Comparison of ENCODE assay signal across 1 mouse cellular context in the genomic region with DNA sequence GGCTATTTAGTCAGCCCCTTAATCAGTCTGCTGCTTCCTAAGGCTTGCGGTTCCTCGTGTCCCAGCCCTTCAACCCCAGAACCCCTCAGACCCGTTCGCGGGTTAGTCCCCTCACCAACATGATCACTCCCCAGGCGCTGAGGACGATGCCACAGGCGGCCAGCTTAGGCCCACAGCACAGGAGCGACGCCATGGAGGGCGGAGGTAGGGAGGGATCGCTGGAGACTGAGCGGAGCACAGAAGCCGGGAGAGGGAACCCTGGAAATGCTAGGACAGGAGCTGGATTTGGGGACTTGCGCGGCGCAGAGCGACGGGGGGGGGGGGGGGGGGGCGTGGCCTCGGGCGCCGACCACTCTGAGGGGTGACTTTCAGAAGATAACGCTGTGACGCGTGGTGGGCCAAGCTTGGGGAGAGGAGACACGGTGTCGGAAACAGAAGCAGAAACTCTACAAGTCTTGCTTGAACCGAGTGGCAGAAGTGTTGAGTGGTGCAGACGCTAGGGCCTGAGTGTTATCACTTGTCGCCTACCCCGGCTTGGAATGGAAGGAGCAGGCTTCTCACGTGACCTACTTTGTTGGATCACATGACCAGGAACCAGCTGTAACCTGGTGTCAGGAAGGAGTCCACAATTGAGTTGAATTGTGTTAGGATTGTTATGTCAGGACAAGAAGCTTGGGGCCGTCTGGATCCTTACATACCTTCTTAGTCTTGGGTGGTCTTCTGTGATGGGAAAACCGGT.
TF ChIP-seq lines count a peak whose summit lies in the region.

A gene (minus strand): TSS at position 290 of the 739 bp plus-strand sequence.
A gene (minus strand): TSS at position 302 of the 739 bp plus-strand sequence.

TF ChIP-seq in CH12.LX, 34 proteins besides CTCF, POLR2A, EP300 and RAD21 (continued from another document):
- TF ChIP-seq MEF2A (IDR thresholded peaks at IDR 0.05; ENCODE audit: borderline replicate concordance, low read depth, low read length) (no peak), UBTF (IDR thresholded peaks at IDR 0.05; ENCODE audit: low read depth, low read length) (no peak), JUND (conservative IDR thresholded peaks at IDR 0.05; ENCODE audit: low read depth, low read length) (no peak), POLR2AphosphoS2 (IDR thresholded peaks at IDR 0.05; ENCODE audit: low read depth, low read length) (no peak), USF1 (IDR thresholded peaks at IDR 0.05; ENCODE audit: low read depth, low read length) (peak; percentile 98), USF2 (conservative IDR thresholded peaks at IDR 0.05; ENCODE audit: low read depth, low read length) (peak; percentile 99), MAX (IDR thresholded peaks at IDR 0.05; ENCODE audit: low read length) (peak; percentile 97), MAZ (IDR thresholded peaks at IDR 0.05; ENCODE audit: low read depth, low read length) (peak; percentile 89; the same call in 1 of the 2 replicates), JUN (IDR thresholded peaks at IDR 0.05; ENCODE audit: insufficient read depth, low read depth, low read length) (no peak), MXI1 (IDR thresholded peaks at IDR 0.05; ENCODE audit: low read depth, low read length) (peak; percentile 63), ZC3H11A (IDR thresholded peaks at IDR 0.05; ENCODE audit: low read depth, low read length) (no peak), MAFK (IDR thresholded peaks at IDR 0.05; ENCODE audit: insufficient replicate concordance, low read length) (0 out of 2 replicates have a peak, but pooled peaks have one; percentile 2), ETS1 (conservative IDR thresholded peaks at IDR 0.05; ENCODE audit: low read depth, low read length) (peak; percentile 56), RCOR1 (conservative IDR thresholded peaks at IDR 0.05; ENCODE audit: low read depth, low read length) (no peak; the same call in 1 of the 2 replicates), IRF4 (IDR thresholded peaks at IDR 0.05; ENCODE audit: low read depth, low read length) (peak; percentile 71), GABPA (IDR thresholded peaks at IDR 0.05; ENCODE audit: insufficient replicate concordance, low read depth, low read length) (no peak; the same call in 1 of the 2 replicates), ZMIZ1 (IDR thresholded peaks at IDR 0.05; ENCODE audit: low read depth, low read length) (no peak; the same call in 1 of the 2 replicates)
